Mouse (Mus musculus) heart, embryonic 12.5 days (tissue): ENCODE results near the gene Kiz. TPM values are rescaled to one million over a fixed set of nuclear protein-coding genes. Genes with fewer than 3 reads are reported as not detected.

Source experiments
- ATAC-seq: fragments of 200-750 bp; cut with Nextera tagmentation; 2 replicates; pipeline ENCODE4 v1.8.0; 2017; ENCODE audit warnings: moderate TSS enrichment, moderate library complexity; ENCODE audit not compliant: insufficient number of reproducible peaks, low FRiP score
- H3K27ac ChIP-seq: fragments of 300-500 bp; sonication (generic); 2 replicates; pipeline ENCODE4 v1.5.1; 2016; ENCODE audit warnings: mild to moderate bottlenecking, moderate library complexity; ENCODE audit not compliant: poor library complexity, severe bottlenecking
- H3K27me3 ChIP-seq: fragments of 300-500 bp; sonication (generic); replicated peaks from 2 replicates; pipeline ENCODE4 v1.6.1; 2016; ENCODE audit warnings: mild to moderate bottlenecking, moderate library complexity
- H3K36me3 ChIP-seq: fragments of 300-500 bp; sonication (generic); 2 replicates; pipeline ENCODE4 v1.6.1; 2016; ENCODE audit warnings: mild to moderate bottlenecking, moderate library complexity
- H3K4me1 ChIP-seq: fragments of 300-500 bp; sonication (generic); replicated peaks from 2 replicates; pipeline ENCODE4 v1.6.1; 2016; ENCODE audit warnings: mild to moderate bottlenecking
- H3K4me2 ChIP-seq: fragments of 300-500 bp; sonication (generic); 2 replicates; pipeline ENCODE4 v1.6.1; 2016; ENCODE audit warnings: mild to moderate bottlenecking, moderate library complexity
- H3K4me3 ChIP-seq: fragments of 300-500 bp; sonication (generic); 2 replicates; pipeline ENCODE4 v1.5.1; 2016; ENCODE audit warnings: mild to moderate bottlenecking
- H3K9ac ChIP-seq: fragments of 300-500 bp; sonication (generic); 2 replicates; pipeline ENCODE4 v1.6.1; 2016; ENCODE audit warnings: mild to moderate bottlenecking, moderate library complexity
- H3K9me3 ChIP-seq: fragments of 300-500 bp; sonication (generic); replicated peaks from 2 replicates; pipeline ENCODE4 v1.6.1; 2016; ENCODE audit warnings: mild to moderate bottlenecking, moderate library complexity
- WGBS: fragments of 180-500 bp; shearing (Covaris S2); methylation state at CpG from one replicate; pipeline ENCODE4 v1.1.7; 2016; 5-methylcytosine and 5-hydroxymethylcytosine counted together
- polyA plus RNA-seq: library from polyadenylated mRNA; unstranded; fragments of >200 nt; fragmentation: Nextera tagmentation; extraction: Ambion mirVana; gene quantifications from 2 replicates; pipeline ENCODE4 v1.2.1, GENCODE M21; 2016

Gene Kiz
- polyA plus RNA-seq, 1 experiment from 2014 or later = 20.5 TPM

DNA sequence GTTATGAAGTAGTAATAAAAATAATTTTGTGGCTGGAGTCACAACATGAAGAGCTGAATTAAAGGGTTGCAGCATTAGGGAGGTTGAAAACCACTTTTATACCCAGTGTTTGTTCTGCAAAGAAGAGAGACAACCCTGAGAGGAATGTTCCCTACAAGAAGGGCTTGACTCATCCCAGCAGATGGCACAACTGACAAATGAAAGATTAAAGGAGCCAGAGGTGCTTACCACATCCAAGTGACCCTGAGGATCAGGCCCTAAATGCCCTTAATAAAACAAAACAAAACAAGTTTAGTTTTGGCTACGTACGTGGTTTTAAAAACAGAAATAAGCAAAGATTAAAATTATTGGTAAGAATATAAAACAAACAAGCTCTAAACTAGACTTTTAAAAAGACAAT is 129.2 kb downstream of the Kiz start:
- H3K27me3 ChIP-seq = no peaks in the 10 kb centered on the region
- H3K4me1 ChIP-seq = peaks cover 16% of the 10 kb centered on the region
- no peak overlapping the region for H3K9ac ChIP-seq
- 93% methylated on average over 2 of the region's 2 CpGs for WGBS
- H3K4me3 ChIP-seq = no peak overlapping the region
- no peak for ATAC-seq
- H3K4me2 ChIP-seq = no peak overlapping the region
- no peaks in the 10 kb centered on the region for H3K36me3 ChIP-seq
- H3K9me3 ChIP-seq = no peaks in the 10 kb centered on the region
- peak overlapping the region; percentile 68; the same call in 1 of the 2 replicates for H3K27ac ChIP-seq

DNA sequence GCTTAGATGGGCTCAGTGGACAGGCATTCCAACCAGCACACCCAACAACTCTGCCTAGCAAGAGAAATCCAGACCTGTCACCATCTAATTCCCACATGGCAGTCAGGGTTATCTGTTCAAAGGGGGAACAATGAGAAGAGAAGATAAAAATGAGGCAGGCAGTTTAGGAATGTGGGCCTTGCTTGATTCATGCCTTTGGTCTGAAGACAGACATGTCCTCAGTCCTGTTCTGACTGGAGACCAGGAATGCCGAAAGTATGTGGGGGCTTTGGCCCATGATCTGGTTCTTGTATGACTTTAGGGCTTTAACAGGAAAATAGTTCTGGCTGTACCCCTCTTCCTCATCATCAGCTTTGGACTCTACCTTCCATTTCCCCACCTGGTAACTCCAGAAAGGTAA is 130.1 kb downstream of the Kiz start:
- Histone ChIP-seq H3K4me3 (no peak overlapping the region), H3K4me2 (no peak overlapping the region), H3K4me1 (peaks cover 16% of the 10 kb centered on the region), H3K9ac (no peak overlapping the region), H3K27ac (peak overlapping the region; percentile 68), H3K27me3 (no peaks in the 10 kb centered on the region), H3K36me3 (no peaks in the 10 kb centered on the region), H3K9me3 (no peaks in the 10 kb centered on the region)
- 16% methylated on average over 1 of the region's 1 CpGs for WGBS
- peak; percentile 61 for ATAC-seq

DNA sequence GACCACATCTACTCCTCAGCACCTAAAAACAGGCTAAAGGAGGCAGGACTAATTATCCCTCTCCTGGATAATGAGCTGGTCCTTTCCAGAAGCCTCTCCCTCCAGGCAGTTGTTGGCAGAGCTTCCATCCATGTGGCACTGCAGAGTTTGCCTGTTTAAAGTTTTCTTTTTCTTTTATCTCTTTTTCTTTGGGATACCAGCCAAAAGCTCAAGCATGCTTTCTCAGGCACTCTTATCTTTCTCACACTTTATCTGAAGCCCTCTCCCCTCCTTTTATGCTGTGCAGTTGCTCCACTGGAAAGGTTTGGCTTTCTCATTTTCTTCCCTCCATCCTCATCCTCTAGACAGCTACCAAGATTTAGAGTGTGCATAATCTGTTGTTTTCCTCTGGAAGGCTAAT is 130.8 kb downstream of the Kiz start:
- peak; percentile 39; the same call in 1 of the 2 replicates for ATAC-seq
- no peak overlapping the region for H3K4me2 ChIP-seq
- H3K9me3 ChIP-seq = no peaks in the 10 kb centered on the region
- no peaks in the 10 kb centered on the region for H3K36me3 ChIP-seq
- no peaks in the 10 kb centered on the region for H3K27me3 ChIP-seq
- H3K27ac ChIP-seq = peak overlapping the region; percentile 68; the same call in 1 of the 2 replicates
- H3K4me1 ChIP-seq = peaks cover 16% of the 10 kb centered on the region
- H3K4me3 ChIP-seq = no peak overlapping the region
- no peak overlapping the region for H3K9ac ChIP-seq

DNA sequence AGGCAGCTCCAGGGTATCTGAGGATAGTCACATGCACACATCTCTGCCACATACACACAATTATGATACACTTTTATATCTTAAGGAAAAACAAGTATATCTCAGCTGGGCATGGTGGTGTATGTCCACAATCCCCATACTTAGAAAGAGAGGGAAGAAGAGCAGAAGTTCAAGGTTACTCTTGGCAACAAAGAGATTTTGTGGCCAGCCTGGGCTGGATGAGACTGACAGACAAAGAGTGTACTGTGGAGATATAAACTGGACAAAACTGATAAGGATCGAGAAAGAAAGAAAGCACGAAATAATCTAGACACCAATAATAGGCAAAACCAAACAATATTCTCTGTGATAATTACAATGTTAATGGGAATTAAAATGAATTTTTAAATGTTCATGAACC is 151.6 kb downstream of the Kiz start:
- no peak for ATAC-seq
- 77% methylated on average over 2 of the region's 2 CpGs for WGBS
- no peak overlapping the region for H3K9ac ChIP-seq

DNA sequence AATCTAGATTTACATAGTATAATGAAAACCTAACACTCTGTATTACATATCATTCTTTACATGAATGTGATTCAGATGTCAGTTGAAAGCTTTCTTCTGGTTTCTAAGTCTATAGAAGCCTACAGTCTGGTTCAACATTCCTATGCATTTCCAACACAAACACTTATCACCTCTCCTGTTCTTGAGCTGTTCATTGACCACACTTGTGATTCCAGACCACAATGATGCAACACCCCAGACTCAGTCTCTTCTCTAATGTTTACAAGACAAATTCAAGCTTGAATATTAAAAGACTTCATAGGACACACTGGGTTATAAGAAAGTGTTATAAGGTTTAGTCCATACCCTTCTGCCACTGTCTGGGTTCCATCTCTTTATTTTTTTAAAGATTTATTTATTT is 153.4 kb downstream of the Kiz start:
- Histone ChIP-seq H3K4me1 (peaks cover 9% of the 10 kb centered on the region), H3K9me3 (no peaks in the 10 kb centered on the region), H3K4me3 (no peak overlapping the region), H3K27ac (no peak overlapping the region), H3K27me3 (no peaks in the 10 kb centered on the region), H3K36me3 (0 out of 2 replicates have a peak, but pooled peaks cover 6% of the 10 kb centered on the region), H3K4me2 (no peak overlapping the region), H3K9ac (no peak overlapping the region)
- no peak for ATAC-seq

More for the DNA sequence above, 151.6 kb downstream of the Kiz start:
- Histone ChIP-seq H3K4me2 (no peak overlapping the region), H3K36me3 (0 out of 2 replicates have a peak, but pooled peaks cover 6% of the 10 kb centered on the region), H3K4me3 (no peak overlapping the region), H3K4me1 (peaks cover 8% of the 10 kb centered on the region), H3K9me3 (no peaks in the 10 kb centered on the region), H3K27me3 (no peaks in the 10 kb centered on the region), H3K27ac (no peak overlapping the region)

DNA sequence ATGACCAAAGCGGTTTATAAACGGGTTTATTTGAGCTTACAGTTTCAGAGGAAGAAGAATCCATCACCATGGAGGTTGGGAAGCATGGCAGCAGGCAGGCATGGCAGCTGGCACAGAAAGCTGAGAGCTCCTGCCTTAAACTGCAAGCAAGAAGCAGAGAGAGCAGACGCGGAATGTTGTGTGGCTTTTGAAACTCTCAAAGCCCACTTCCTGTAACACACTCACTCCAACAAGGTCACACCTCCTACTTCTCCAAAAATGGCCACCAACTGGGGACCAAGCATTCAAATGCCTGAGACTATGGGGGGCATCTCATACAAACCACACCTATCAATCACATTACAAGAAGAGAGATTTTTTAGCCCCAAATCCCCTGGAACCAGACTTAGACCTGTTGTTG is 154.5 kb downstream of the Kiz start:
- ATAC-seq = no peak
- 90% methylated on average over 4 of the region's 4 CpGs for whole genome bisulfite sequencing

DNA sequence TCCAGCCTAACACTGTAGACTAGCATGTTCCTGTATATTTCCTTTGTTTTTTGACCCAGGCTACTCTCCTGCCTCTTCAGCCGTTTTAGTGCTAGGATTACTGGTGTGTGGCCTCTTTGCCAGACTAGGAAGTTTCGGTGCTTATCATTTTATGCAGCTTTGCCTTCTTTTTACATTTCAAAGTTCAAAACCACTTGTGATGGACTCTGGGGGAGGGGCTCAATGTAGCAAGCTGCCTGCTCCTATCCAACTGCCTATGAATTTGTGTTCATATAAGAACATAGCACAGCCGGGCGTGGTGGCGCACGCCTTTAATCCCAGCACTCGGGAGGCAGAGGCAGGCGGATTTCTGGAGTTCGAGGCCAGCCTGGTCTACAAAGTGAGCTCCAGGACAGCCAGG is 155.3 kb downstream of the Kiz start:
- Histone ChIP-seq H3K9me3 (no peaks in the 10 kb centered on the region), H3K27me3 (no peaks in the 10 kb centered on the region), H3K4me2 (no peak overlapping the region), H3K4me3 (no peak overlapping the region), H3K9ac (no peak overlapping the region), H3K4me1 (peaks cover 17% of the 10 kb centered on the region), H3K36me3 (0 out of 2 replicates have a peak, but pooled peaks cover 9% of the 10 kb centered on the region), H3K27ac (no peak overlapping the region)
- 92% methylated on average over 9 of the region's 9 CpGs for WGBS
- ATAC-seq = no peak

More for the DNA sequence above, 154.5 kb downstream of the Kiz start:
- Histone ChIP-seq H3K4me3 (no peak overlapping the region), H3K27ac (no peak overlapping the region), H3K9ac (no peak overlapping the region), H3K9me3 (no peaks in the 10 kb centered on the region), H3K4me2 (no peak overlapping the region), H3K36me3 (0 out of 2 replicates have a peak, but pooled peaks cover 6% of the 10 kb centered on the region), H3K4me1 (peaks cover 17% of the 10 kb centered on the region), H3K27me3 (no peaks in the 10 kb centered on the region)

DNA sequence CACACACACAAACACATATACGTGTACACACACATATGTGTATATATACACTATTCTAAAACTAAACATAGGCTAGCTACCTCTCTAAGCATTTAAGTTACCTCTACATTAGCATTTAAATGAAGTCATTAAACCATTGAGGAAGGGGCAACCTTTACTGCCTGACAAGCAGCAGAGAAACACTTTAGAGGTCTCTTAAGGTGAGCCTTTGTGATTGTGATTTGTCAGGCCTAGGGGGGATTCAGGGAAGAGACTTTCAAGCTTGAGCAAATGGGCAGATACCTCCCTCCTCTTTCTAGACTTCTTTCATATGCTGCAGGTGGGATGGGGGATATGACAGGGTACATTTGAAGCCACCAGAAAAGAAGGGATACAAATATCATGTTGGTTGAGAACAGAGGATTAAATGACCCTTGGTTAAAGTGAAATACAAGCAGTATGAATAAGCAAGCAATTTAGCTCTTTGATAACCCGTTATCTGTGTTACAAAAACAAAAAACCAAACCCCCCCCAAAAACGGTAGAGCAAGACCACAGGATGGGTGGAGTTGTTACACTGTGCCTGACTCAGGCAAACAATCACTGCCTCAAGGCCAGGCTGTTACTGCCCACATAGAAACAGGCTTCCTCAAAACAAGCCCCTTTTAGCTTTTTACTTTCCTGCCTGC is 155.9 kb downstream of the Kiz start:
- no peak for ATAC-seq
- no peaks in the 10 kb centered on the region for H3K27me3 ChIP-seq

DNA sequence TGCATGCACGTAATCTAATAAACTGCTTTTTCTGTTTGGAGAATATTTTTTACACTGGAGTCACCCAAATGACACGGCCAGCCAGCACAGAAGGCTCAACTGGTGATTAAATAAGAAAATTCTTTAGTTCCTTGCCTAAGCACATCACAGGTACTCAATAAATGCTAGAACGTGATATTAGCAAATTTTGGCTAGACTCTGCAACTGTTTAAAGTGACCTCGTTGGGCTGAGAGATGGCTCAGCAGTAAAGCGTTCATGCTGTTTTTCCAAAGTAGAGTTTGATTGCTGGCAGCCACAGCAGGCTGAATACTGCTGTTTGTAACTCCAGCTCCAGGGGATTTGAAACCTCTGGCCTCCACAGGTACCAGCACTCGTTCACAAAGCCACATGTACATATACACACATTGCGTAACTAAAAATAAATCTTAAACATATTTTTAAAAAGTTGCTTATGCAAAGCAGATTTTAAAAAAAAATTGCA is 156.5 kb downstream of the Kiz start:
- 47% methylated on average over 7 of the region's 7 CpGs for WGBS
- 0 out of 2 replicates have a peak, but pooled peaks cover 9% of the 10 kb centered on the region for H3K36me3 ChIP-seq

More for the DNA sequence above, 155.9 kb downstream of the Kiz start:
- Histone ChIP-seq H3K9me3 (no peaks in the 10 kb centered on the region), H3K4me1 (peaks cover 17% of the 10 kb centered on the region), H3K4me3 (peak overlapping the region; percentile 74), H3K9ac (peak overlapping the region; percentile 80), H3K4me2 (peak overlapping the region; percentile 74), H3K36me3 (0 out of 2 replicates have a peak, but pooled peaks cover 9% of the 10 kb centered on the region), H3K27ac (peak overlapping the region; percentile 99)
- 60% methylated on average over 3 of the region's 3 CpGs for WGBS

DNA sequence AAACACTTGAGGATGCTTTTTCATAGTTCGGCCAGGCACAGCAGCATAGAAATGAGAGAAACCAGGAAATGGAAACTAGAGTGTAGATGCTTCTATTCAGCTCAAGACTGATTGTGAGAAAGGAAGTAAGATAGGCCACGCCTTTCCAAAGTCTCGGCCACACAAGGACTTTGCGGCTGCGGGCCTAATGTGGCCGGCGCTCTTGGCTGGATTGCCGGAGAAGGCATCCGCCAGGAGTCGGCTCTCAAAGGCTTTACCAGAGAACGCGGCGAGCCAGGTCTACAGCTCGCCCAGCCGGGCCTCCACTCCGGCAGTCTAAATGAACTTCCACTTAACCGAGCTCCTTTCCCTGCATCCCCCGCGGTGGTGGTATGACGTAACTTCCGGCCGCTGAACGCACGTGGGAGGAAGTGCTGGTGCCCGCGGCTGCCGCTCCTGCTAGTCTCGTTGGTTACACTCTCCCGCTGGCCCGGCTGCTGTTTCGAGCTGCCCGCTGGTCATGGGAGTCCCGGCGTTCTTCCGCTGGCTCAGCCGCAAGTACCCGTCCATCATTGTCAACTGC is 157.0 kb downstream of the Kiz start, which contains the start of gene Xrn2:
Xrn2 (plus strand) TSS at position 374 of the 562 bp plus-strand sequence.
- H3K9me3 ChIP-seq = no peaks in the 10 kb centered on the region
- peak within 1 kb of the TSS; percentile 80 for H3K9ac ChIP-seq
- H3K27me3 ChIP-seq = no peaks in the 10 kb centered on the region
- H3K4me1 ChIP-seq = peaks cover 17% of the 10 kb centered on the region
- ATAC-seq = peak; percentile 95
- H3K36me3 ChIP-seq = 0 out of 2 replicates have a peak, but pooled peaks cover 9% of the 10 kb centered on the region
- peak within 1 kb of the TSS; percentile 99 for H3K27ac ChIP-seq
- H3K4me3 ChIP-seq = peak within 1 kb of the TSS; percentile 74
- H3K4me2 ChIP-seq = peak within 1 kb of the TSS; percentile 74
- under 1% methylated on average over 37 of the region's 37 CpGs for WGBS

More for the DNA sequence above, 156.5 kb downstream of the Kiz start:
- H3K4me2 ChIP-seq = peak overlapping the region; percentile 74
- H3K9ac ChIP-seq = peak overlapping the region; percentile 80
- no peak for ATAC-seq
- peak overlapping the region; percentile 74 for H3K4me3 ChIP-seq
- H3K9me3 ChIP-seq = no peaks in the 10 kb centered on the region
- peaks cover 17% of the 10 kb centered on the region for H3K4me1 ChIP-seq
- no peaks in the 10 kb centered on the region for H3K27me3 ChIP-seq
- H3K27ac ChIP-seq = peak overlapping the region; percentile 99

DNA sequence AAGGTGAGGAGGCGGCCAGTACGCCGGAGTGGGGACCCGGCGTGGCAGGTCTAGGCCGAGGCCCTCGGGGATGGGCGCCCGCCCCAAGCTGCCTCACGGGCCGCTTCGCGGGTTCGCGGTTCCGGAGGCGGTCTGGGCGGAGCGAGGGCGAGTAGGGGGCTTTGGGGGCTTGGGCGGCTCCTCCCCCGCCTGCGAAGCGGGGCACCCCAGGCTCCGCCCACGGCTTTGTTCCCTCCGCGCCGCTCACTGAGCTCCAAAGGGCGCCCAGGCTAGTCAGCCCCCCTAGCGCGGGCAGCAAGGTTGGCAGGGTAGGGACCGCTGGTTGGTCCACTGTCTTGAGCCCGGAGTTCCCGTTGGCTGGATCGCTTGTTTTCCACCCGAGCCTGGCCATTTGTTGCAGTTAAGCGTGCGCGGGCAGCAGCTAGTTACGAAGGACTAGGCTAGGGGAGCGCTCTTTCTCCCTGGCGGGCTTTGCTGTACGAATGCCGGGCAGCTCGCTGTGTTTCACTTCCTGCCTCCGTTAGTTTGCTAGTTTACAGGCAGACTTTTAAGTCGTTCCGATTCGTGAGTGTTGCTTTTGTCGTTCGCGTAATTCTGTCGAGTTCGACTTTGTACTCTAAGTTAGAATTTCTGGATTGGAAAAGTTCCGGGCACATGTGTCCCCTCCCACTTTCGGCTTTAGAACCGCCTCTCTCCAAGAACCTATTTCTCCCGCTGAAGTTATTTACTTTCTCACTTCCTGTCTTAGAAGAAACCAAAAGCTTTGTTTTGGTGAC is 157.7 kb downstream of the Kiz start:
- peak overlapping the region; percentile 74 for H3K4me3 ChIP-seq
- H3K27me3 ChIP-seq = no peaks in the 10 kb centered on the region
- peak overlapping the region; percentile 74 for H3K4me2 ChIP-seq
- peaks cover 17% of the 10 kb centered on the region for H3K4me1 ChIP-seq
- H3K27ac ChIP-seq = peak overlapping the region; percentile 99
- ATAC-seq = peak; percentile 87
- H3K9me3 ChIP-seq = no peaks in the 10 kb centered on the region
- 0 out of 2 replicates have a peak, but pooled peaks cover 9% of the 10 kb centered on the region for H3K36me3 ChIP-seq
- under 1% methylated on average over 59 of the region's 59 CpGs for WGBS
- peak overlapping the region; percentile 80 for H3K9ac ChIP-seq
